Mouse (Mus musculus): ENCODE results near the gene H2afv.

DNA sequence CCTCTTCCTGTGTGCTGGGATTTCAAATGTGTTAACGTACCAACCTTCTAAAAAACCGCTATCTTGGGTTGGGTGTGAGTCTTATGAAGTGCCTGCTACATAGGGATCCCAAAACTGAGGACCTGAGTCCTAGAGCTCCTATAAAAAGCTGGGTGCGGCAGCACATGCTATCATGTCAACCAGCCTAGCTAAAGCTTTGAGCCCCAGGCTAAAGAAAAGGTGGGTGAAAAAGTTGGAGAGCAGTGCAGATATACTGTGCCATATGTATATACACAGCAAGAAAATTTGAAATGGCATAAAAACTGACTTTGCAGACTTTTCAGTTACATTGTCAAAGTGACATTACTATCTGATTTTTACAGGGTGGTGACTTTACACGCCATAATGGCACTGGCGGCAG lies 25.5 kb downstream of the H2afv start:
- TF ChIP-seq POLR2A (IDR thresholded peaks at IDR 0.05; ENCODE audit: control insufficient read depth, extremely low read depth, insufficient read depth, low read length, poor library complexity) (no peak), CTCF (IDR thresholded peaks at IDR 0.05; ENCODE audit: borderline replicate concordance, control insufficient read depth, extremely low read depth, insufficient read depth, low read length, poor library complexity) (no peak)
